19 mouse cellular contexts compared by ENCODE assay signal in the genomic region with DNA sequence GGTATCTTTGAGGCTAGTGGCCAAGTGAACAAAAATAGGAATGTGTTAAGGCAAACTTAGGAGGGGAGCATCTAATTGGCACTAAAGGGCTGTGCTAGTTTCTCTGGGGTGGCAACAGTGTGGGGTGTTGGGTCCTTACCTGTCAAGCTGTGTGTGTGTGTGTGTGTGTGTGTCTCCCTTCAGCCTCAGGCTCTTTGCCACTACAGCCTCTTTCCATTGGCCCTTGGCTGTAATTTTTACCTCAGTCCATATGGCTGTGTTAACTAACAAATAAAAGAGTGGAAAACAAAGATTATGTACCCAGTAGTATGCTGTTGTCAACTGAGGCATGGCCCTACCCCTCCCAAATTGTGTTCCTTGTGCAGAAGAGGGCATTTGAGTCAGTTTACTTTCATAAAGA. TPM values are rescaled to one million over a fixed set of nuclear protein-coding genes. Genes with fewer than 3 reads are reported as not detected.
DNase-seq lines count a peak whose midpoint lies in the region; ATAC-seq and TF ChIP-seq lines count a peak whose summit lies in the region.
"Had no signal": no experiment of that assay in that cellular context is flagged by ENCODE, and none has a peak within 500 bp of the region (broad histone marks: within the 10 kb centered on the region; RNA-seq: fewer than 3 reads in every experiment).

No protein-coding gene starts in this region.

- TF ChIP-seq POLR2A in cerebellum, adult 2 months (IDR thresholded peaks at IDR 0.05; ENCODE audit: borderline replicate concordance, insufficient read depth, low read length), result no peak

- H3K9me3 ChIP-seq in forebrain, embryonic 15.5 days, result no peaks in the 10 kb centered on the region
- no peaks in the 10 kb centered on the region for H3K9me3 ChIP-seq in hindbrain, postnatal 0 days (ENCODE audit: low read length)
- no peaks in the 10 kb centered on the region for H3K9me3 ChIP-seq in neural tube, embryonic 13.5 days
- H3K9me3 ChIP-seq: intestine, embryonic 15.5 days; stomach, embryonic 15.5 days had no signal

- no peak for ATAC-seq in forebrain, embryonic 15.5 days (replicated peaks)
- ATAC-seq in hindbrain, postnatal 0 days, result no peak
- no peak for ATAC-seq in neural tube, embryonic 13.5 days (ENCODE audit: low read depth)
- ATAC-seq: intestine, embryonic 15.5 days had no signal

- TF ChIP-seq CTCF in cerebellum, adult 2 months (IDR thresholded peaks at IDR 0.05; ENCODE audit: borderline replicate concordance, insufficient read depth, low read depth, low read length), result no peak
- TF ChIP-seq CTCF in hindbrain, postnatal 0 days (IDR thresholded peaks at IDR 0.05; ENCODE audit: low read depth), result no peak

- peak in 1 of 2 experiments; percentile 51 for DNase-seq in cerebellum, adult 2 months
- no peak for DNase-seq in cerebellum, adult 11-12 months
- DNase-seq in hindbrain, postnatal 0 days (ENCODE audit: low spot score), result no peak
- no peak for DNase-seq in kidney, postnatal 10 days
- DNase-seq in spleen, adult 12 weeks (ENCODE audit: low spot score), result no peak
- no peak for DNase-seq in left cerebral cortex, postnatal 25 days (ENCODE audit: low spot score in 2 of 2)
- DNase-seq: cerebellum, postnatal 36 days; kidney, postnatal 14 days; lung, postnatal 14 days; thymus, postnatal 25 days had no signal

- no peaks in the 10 kb centered on the region for H3K27me3 ChIP-seq in cerebellum, adult 2 months (ENCODE audit: control insufficient read depth, insufficient read depth, low read length)
- H3K27me3 ChIP-seq in forebrain, embryonic 15.5 days, result no peaks in the 10 kb centered on the region
- no peaks in the 10 kb centered on the region for H3K27me3 ChIP-seq in hindbrain, postnatal 0 days (ENCODE audit: insufficient read depth, low read length)
- H3K27me3 ChIP-seq in neural tube, embryonic 13.5 days, result no peaks in the 10 kb centered on the region
- H3K27me3 ChIP-seq: intestine, embryonic 15.5 days; stomach, embryonic 15.5 days had no signal

- H3K27ac ChIP-seq in cerebellum, adult 2 months (ENCODE audit: insufficient read depth, low read length), result no peak overlapping the region; the same call in none of the 2 replicates
- H3K27ac ChIP-seq in forebrain, embryonic 15.5 days (replicated peaks), result no peak overlapping the region
- H3K27ac ChIP-seq in hindbrain, postnatal 0 days, result no peak overlapping the region
- H3K27ac ChIP-seq in neural tube, embryonic 13.5 days (replicated peaks), result peak overlapping the region; percentile 54
- H3K27ac ChIP-seq: intestine, embryonic 15.5 days; liver, embryonic 14.5 days; stomach, embryonic 15.5 days had no signal

- H3K9ac ChIP-seq in forebrain, embryonic 15.5 days (replicated peaks), result peak overlapping the region; percentile 36; the same call in 1 of the 2 replicates
- H3K9ac ChIP-seq in hindbrain, postnatal 0 days (replicated peaks; ENCODE audit: low read length), result peak overlapping the region; percentile 35; the same call in 1 of the 2 replicates
- H3K9ac ChIP-seq in neural tube, embryonic 13.5 days, result peak overlapping the region; percentile 81
- H3K9ac ChIP-seq: intestine, embryonic 15.5 days; liver, embryonic 14.5 days; stomach, embryonic 15.5 days had no signal

- peak overlapping the region; percentile 86 for H3K4me3 ChIP-seq in cerebellum, adult 2 months (replicated peaks; ENCODE audit: insufficient read depth, low read depth, low read length)
- peak overlapping the region; percentile 58 for H3K4me3 ChIP-seq in forebrain, embryonic 15.5 days
- H3K4me3 ChIP-seq in hindbrain, postnatal 0 days (ENCODE audit: low read length), result peak overlapping the region; percentile 38
- H3K4me3 ChIP-seq in neural tube, embryonic 13.5 days, result peak overlapping the region; percentile 56
- H3K4me3 ChIP-seq: intestine, embryonic 15.5 days; stomach, embryonic 15.5 days had no signal

- peak overlapping the region; percentile 79 for H3K4me2 ChIP-seq in forebrain, embryonic 15.5 days (replicated peaks)
- H3K4me2 ChIP-seq in hindbrain, postnatal 0 days (ENCODE audit: low read depth, low read length), result peak overlapping the region; percentile 76
- H3K4me2 ChIP-seq in neural tube, embryonic 13.5 days, result peak overlapping the region; percentile 87
- H3K4me2 ChIP-seq: intestine, embryonic 15.5 days; stomach, embryonic 15.5 days had no signal

- H3K36me3 ChIP-seq in forebrain, embryonic 15.5 days, result no peaks in the 10 kb centered on the region
- no peaks in the 10 kb centered on the region for H3K36me3 ChIP-seq in hindbrain, postnatal 0 days (ENCODE audit: insufficient read depth, low read length)
- no peaks in the 10 kb centered on the region for H3K36me3 ChIP-seq in neural tube, embryonic 13.5 days
- H3K36me3 ChIP-seq: intestine, embryonic 15.5 days; stomach, embryonic 15.5 days had no signal

- peaks cover 21% of the 10 kb centered on the region for H3K4me1 ChIP-seq in cerebellum, adult 2 months (ENCODE audit: control insufficient read depth, insufficient read depth, low read length)
- H3K4me1 ChIP-seq in forebrain, embryonic 15.5 days, result peaks cover 80% of the 10 kb centered on the region
- H3K4me1 ChIP-seq in hindbrain, postnatal 0 days (ENCODE audit: insufficient read depth, low read length), result peaks cover 21% of the 10 kb centered on the region
- peaks cover 72% of the 10 kb centered on the region for H3K4me1 ChIP-seq in neural tube, embryonic 13.5 days (replicated peaks)
- H3K4me1 ChIP-seq: intestine, embryonic 15.5 days; stomach, embryonic 15.5 days had no signal

- intact Hi-C loops in left cerebral cortex, postnatal 25 days (cut with DNase I), result loop anchor here (5.0 kb wide), 1 partner anchor 69 kb away; a partner anchor contains a TSS

RNA-seq across cellular contexts. Expression of a gene that starts 5.3 kb away (rescaled TPM):
- 44.2 and 47.5 TPM in 2 replicates for polyA plus RNA-seq in cerebellum, adult 2 months (2012; rRNA removed)
- 26.7 and 30.7 TPM in 2 replicates for polyA plus RNA-seq in forebrain, embryonic 15.5 days (2015; fragmentation: Nextera tagmentation; extraction: Ambion mirVana)
- total RNA-seq in hindbrain, postnatal 0 days (2014; rRNA removed), result 49.2 and 55.2 TPM in 2 replicates
- polyA plus RNA-seq in hindbrain, postnatal 0 days (2015; fragmentation: Nextera tagmentation; extraction: Ambion mirVana), result 10.1 and 11.4 TPM in 2 replicates
- 44.9 and 52.5 TPM in 2 replicates for polyA plus RNA-seq in neural tube, embryonic 13.5 days (2015; fragmentation: Nextera tagmentation; extraction: Ambion mirVana)
- total RNA-seq in left cerebral cortex, postnatal 25 days (2021), result 10 to 100 TPM; 17.4 to 18.1 TPM
- total RNA-seq: CH12.LX; granulocyte monocyte progenitor cell, adult 5-6 weeks had no signal
- polyA plus RNA-seq: heart, postnatal 0 days had no signal

RNA-seq across cellular contexts. Expression of a gene that starts 53.6 kb away (rescaled TPM):
- polyA plus RNA-seq in cerebellum, adult 2 months (2012; rRNA removed), result 28.6 and 35.1 TPM in 2 replicates
- 47.6 and 54.1 TPM in 2 replicates for polyA plus RNA-seq in forebrain, embryonic 15.5 days (2015; fragmentation: Nextera tagmentation; extraction: Ambion mirVana)
- 177 and 221 TPM in 2 replicates for total RNA-seq in hindbrain, postnatal 0 days (2014; rRNA removed)
- polyA plus RNA-seq in hindbrain, postnatal 0 days (2015; fragmentation: Nextera tagmentation; extraction: Ambion mirVana), result 69.8 and 73.1 TPM in 2 replicates
- polyA plus RNA-seq in neural tube, embryonic 13.5 days (2015; fragmentation: Nextera tagmentation; extraction: Ambion mirVana), result 63.8 and 64.0 TPM in 2 replicates
- 10 to 100 TPM; 56.1 to 57.3 TPM for total RNA-seq in left cerebral cortex, postnatal 25 days (2021)
- total RNA-seq: granulocyte monocyte progenitor cell, adult 5-6 weeks; monocyte, adult 5-6 weeks had no signal
